Mouse (Mus musculus): ENCODE measurements around the gene Hmgn1. TPM values are rescaled to one million over a fixed set of nuclear protein-coding genes. Genes with fewer than 3 reads are reported as not detected.
A peak's percentile ranks its signal among the peaks of the same experiment; 100 is the strongest.

The Hmgn1 gene
- 554 and 714 TPM in 2 replicates for polyA plus RNA-seq (2016; fragmentation: Nextera tagmentation; extraction: Ambion mirVana)

DNA sequence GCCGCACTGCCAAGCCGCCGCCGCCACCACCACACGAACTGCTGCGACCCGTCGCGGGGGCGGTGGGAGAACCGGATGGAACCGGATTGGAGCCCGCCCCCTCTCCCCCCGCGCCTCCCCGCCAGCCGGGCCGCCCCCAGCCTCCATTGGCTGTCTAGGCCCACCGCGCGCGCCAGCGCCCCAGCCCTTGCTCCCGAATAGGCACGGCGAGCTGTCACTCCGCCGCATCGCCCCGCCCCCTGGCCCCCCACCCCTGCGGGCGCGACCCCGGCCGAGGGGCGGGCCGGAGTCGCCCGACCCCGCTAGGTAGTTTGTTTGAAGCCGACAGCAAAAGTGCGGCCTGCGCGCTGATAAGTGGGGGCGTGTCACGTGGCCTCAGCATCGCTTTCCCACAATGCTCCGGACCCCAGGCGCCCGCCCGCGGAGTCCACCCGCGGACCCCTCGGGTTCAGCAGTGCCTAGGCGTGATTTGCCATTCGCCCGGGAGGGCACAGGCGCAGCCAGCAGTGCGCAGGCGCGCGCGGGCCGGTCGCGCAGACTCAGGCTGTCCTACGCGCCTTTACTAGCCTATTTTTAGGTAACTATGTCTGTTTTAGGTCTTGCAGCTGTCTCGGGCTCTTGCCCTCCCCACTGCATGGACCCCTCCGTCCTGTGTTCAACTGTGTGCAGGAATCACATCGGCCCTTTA lies at the start of gene Hmgn1:
TSS of gene Hmgn1 (minus strand) at position 73 of the 688 bp plus-strand sequence.
- Histone ChIP-seq H3K27me3 (ENCODE audit: insufficient read depth, poor library complexity, severe bottlenecking) (no peaks in the 10 kb centered on the region), H3K9me3 (no peaks in the 10 kb centered on the region), H3K4me3 (peak within 1 kb of the TSS; percentile 97), H3K36me3 (peaks cover 41% of the 10 kb centered on the region), H3K27ac (peak within 1 kb of the TSS; percentile 100), H3K4me1 (peaks cover 20% of the 10 kb centered on the region)
- peak; percentile 99 for DNase-seq (ENCODE audit: low spot score)
- under 1% methylated on average over 65 of the region's 72 CpGs for WGBS

DNA sequence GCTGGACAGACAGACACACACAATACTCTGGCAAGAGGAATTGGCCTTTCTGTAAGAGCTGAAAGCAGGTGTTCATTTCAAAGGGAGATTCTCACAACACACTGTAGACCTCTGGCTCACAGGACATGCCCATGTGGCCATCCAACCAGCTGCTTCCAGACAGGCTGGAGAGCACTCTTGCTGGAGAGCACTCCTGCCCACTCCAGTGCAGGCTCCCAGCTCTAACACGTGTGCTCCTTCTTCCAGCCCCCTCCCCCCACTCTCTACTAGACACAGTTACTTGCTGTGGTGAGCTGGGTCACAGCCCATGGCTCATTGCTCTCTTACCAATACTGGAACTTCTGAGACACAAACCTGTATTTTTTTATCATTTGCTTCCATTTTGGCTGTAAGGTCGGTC lies 47.9 kb upstream of the Hmgn1 start:
- H3K4me1 ChIP-seq = peaks cover 11% of the 10 kb centered on the region
- H3K27ac ChIP-seq = peak overlapping the region; percentile 44
- DNase-seq (ENCODE audit: low spot score) = no peak
- no peaks in the 10 kb centered on the region for H3K27me3 ChIP-seq (ENCODE audit: insufficient read depth, poor library complexity, severe bottlenecking)
- H3K9me3 ChIP-seq = no peaks in the 10 kb centered on the region
- no peak overlapping the region for H3K4me3 ChIP-seq
- no peaks in the 10 kb centered on the region for H3K36me3 ChIP-seq
- 46% methylated on average over 2 of the region's 2 CpGs for WGBS

DNA sequence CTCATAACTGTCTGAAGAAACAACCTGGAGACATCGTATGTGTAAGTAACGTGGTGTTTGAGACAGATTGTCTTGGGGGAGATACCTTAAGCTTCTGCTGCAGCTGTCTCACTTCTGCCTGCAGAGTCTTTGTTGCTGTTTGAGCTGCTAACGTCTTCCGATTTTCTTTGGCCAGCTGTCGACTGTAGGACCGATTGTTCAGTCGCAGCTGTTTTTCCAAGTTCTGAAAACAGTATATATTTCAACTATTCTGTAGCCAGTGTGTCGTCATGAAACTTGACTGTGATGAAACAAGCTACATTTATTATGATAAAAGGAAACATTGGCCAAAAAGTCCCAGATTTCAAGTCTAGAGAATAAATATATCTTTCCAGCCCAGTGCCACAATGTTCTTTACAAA lies 46.1 kb upstream of the Hmgn1 start:
- Histone ChIP-seq H3K4me3 (no peak overlapping the region), H3K4me1 (peaks cover 11% of the 10 kb centered on the region)

DNA sequence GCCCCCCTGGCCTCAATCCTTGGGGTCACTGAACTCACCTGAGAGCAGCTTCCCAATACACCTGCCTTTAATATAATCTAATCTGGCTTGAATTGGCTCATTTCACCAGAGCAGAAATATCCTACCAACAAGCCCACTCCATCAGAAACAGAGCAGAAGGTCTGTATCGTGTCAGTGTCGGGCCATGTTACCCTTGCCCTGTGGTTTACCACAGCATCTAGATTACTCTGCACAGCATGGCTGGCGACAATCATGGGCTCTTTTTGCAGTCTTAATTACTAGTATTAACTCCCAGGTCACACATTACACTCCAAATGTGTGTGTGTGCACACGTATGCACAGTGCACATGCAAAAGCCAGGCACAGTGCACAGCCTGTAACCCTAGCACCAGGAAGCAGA lies 41.3 kb upstream of the Hmgn1 start:
- Histone ChIP-seq H3K4me1 (no peaks in the 10 kb centered on the region; the same call in 1 of the 2 replicates), H3K36me3 (0 out of 2 replicates have a peak, but pooled peaks cover 7% of the 10 kb centered on the region), H3K27ac (no peak overlapping the region), H3K9me3 (no peaks in the 10 kb centered on the region), H3K27me3 (ENCODE audit: insufficient read depth, poor library complexity, severe bottlenecking) (no peaks in the 10 kb centered on the region), H3K4me3 (no peak overlapping the region)
- 85% methylated on average over 4 of the region's 4 CpGs for WGBS
- no peak for DNase-seq (ENCODE audit: low spot score)

More for the DNA sequence above, 46.1 kb upstream of the Hmgn1 start:
- WGBS = 82% methylated on average over 8 of the region's 8 CpGs
- H3K36me3 ChIP-seq = no peaks in the 10 kb centered on the region
- H3K27me3 ChIP-seq (ENCODE audit: insufficient read depth, poor library complexity, severe bottlenecking) = no peaks in the 10 kb centered on the region
- no peaks in the 10 kb centered on the region for H3K9me3 ChIP-seq
- H3K27ac ChIP-seq = no peak overlapping the region
- DNase-seq (ENCODE audit: low spot score) = no peak

DNA sequence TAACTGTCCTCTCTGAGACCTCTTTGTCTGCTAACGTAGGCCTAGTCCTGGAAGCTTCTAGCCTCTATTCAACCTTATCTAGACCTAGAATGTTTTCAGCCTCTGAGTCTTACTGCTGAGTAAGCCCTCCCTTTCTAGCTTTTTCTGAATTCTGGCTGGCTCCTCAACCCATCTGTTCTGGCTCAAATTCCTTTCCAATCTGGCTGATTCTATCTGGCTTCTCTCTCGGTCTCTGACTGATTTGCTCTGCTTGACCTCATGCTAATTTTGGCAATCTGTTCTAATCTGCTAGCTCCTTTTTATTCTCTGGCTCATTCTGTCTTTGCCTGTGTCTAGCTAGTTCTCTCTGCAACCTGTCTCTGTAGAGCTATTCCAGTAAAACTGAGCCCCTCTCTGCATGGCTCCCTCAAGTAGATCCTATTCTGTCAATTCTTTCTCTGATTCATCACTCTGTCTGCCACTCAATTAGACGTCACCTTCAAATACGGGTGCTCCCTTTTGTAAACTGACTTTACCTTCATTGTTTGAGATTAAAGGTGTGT lies 38.3 kb upstream of the Hmgn1 start:
- H3K4me3 ChIP-seq = no peak overlapping the region
- H3K27me3 ChIP-seq (ENCODE audit: insufficient read depth, poor library complexity, severe bottlenecking) = no peaks in the 10 kb centered on the region
- H3K4me1 ChIP-seq = 0 out of 2 replicates have a peak, but pooled peaks cover 3% of the 10 kb centered on the region
- H3K9me3 ChIP-seq = no peaks in the 10 kb centered on the region
- 0 out of 2 replicates have a peak, but pooled peaks cover 7% of the 10 kb centered on the region for H3K36me3 ChIP-seq
- DNase-seq (ENCODE audit: low spot score) = no peak
- WGBS = 55% methylated on average over 4 of the region's 4 CpGs
- no peak overlapping the region for H3K27ac ChIP-seq

DNA sequence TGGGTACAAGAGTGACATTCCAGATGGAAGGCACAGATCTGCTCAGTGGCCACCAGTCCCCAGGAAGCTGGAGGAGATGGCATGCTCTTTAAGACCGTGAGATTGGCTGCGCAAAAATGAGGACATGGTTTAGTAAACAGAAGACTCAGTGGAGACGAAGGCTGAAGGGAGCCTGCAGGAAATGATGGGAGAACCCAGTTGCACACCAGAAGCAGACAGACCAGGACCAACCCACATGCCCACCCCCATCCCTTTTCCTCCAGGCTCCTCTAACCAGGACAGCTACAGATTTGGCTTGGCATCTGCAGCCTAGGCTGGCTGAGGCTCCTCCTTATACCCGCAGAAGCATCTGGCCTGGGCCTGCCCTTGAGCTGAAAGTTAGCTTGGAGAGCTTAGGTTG lies 33.8 kb upstream of the Hmgn1 start:
- H3K27me3 ChIP-seq (ENCODE audit: insufficient read depth, poor library complexity, severe bottlenecking) = no peaks in the 10 kb centered on the region

DNA sequence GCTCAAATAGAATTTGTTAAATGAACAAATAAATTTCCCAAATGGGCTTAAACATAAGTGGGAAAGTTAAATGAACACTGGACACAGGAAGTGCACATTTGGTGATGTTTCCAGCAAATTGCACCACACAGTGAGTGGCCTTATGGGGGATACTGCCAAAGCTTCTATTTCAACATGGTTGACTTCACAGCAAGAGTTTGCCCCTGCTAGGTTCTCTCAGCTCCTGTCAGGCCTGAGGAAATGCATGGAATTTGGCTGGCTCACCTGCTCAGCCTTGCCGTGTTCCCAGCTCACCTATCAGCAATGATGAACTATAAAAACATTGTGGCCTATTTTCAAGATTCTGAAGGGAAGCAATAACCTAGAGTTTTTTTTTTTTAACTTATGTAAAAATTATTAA lies 33.4 kb upstream of the Hmgn1 start:
- Histone ChIP-seq H3K9me3 (no peaks in the 10 kb centered on the region), H3K36me3 (peaks cover 13% of the 10 kb centered on the region; the same call in 1 of the 2 replicates), H3K4me1 (peaks cover 25% of the 10 kb centered on the region), H3K27me3 (ENCODE audit: insufficient read depth, poor library complexity, severe bottlenecking) (no peaks in the 10 kb centered on the region), H3K27ac (no peak overlapping the region), H3K4me3 (no peak overlapping the region)
- 97% methylated on average over 1 of the region's 1 CpGs for whole genome bisulfite sequencing
- no peak for DNase-seq (ENCODE audit: low spot score)

More for the DNA sequence above, 33.8 kb upstream of the Hmgn1 start:
- Histone ChIP-seq H3K27ac (0 out of 2 replicates have a peak overlapping the region, but pooled peaks have one; percentile 6), H3K36me3 (peaks cover 15% of the 10 kb centered on the region; the same call in 1 of the 2 replicates), H3K9me3 (no peaks in the 10 kb centered on the region), H3K4me3 (no peak overlapping the region), H3K4me1 (peaks cover 25% of the 10 kb centered on the region)
- WGBS = 80% methylated on average over 4 of the region's 4 CpGs
- no peak for DNase-seq (ENCODE audit: low spot score)

DNA sequence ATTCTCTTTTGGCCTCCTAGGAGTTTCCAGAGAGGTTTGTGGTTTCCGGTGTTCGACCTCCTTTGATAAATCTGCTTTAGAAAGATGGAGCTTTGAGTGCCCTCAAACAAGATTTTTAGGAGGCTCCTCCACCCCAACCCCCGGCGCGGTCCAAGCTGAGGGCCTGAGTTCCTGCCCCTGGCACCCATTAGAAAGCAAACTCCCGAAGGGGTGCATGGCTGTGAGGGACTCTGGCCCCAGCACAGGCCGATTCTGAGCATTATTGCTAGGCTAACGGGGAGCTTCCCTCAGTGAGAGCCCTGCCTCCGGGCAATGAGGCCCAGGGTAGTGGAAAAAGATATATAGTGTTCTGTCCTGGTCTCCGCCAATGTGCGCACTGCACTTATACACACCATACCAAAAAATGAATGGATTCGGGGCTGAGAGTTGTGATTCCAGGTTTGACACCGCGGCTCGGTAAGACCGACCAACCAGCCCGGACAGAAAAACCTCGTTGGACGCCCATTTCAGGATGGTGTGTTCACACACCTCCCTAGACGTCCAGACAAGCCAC lies 32.3 kb upstream of the Hmgn1 start:
- Histone ChIP-seq H3K9me3 (no peaks in the 10 kb centered on the region), H3K4me3 (peak overlapping the region; percentile 80), H3K27ac (peak overlapping the region; percentile 99), H3K4me1 (peaks cover 25% of the 10 kb centered on the region), H3K36me3 (peaks cover 21% of the 10 kb centered on the region; the same call in 1 of the 2 replicates), H3K27me3 (ENCODE audit: insufficient read depth, poor library complexity, severe bottlenecking) (no peaks in the 10 kb centered on the region)
- 82% methylated on average over 20 of the region's 20 CpGs for WGBS
- DNase-seq (ENCODE audit: low spot score) = peak; percentile 73

DNA sequence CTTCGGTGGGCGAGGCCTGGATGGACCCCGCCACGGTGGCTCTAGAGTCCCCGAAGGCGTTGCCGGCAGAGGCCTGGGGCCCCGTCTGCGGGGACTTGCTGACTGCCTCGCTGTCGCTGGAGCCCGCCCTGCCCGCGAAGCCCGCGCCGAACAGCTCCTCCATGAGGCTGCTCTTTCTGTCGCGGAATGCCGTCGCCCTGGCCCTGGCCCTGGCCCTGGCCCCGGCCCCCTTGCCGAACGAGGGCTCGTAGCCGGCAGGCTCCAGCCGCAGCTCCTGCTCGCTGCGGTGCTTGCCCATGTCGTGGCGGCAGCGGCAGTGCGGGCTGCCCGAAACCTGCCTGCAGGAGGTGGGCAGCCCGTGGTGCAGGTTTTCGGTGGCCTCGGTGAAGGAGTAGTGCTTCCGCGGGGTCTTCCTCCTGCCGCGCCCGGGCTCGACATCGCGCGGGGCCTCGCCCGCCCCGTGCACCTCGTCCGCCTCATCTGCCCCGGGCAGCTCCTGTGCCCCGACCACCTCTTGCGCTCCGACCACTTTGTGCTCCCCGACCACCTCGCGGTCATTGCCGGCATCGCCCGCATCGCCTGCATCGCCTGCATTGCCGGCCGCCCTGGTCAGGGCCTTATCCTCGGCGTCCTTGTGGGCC lies 31.7 kb upstream of the Hmgn1 start:
- under 1% methylated on average over 67 of the region's 67 CpGs for WGBS
- Histone ChIP-seq H3K4me1 (peaks cover 25% of the 10 kb centered on the region), H3K27ac (peak overlapping the region; percentile 99), H3K36me3 (peaks cover 21% of the 10 kb centered on the region; the same call in 1 of the 2 replicates), H3K4me3 (peak overlapping the region; percentile 80), H3K9me3 (no peaks in the 10 kb centered on the region), H3K27me3 (ENCODE audit: insufficient read depth, poor library complexity, severe bottlenecking) (no peaks in the 10 kb centered on the region)
- DNase-seq (ENCODE audit: low spot score) = peak; percentile 91

DNA sequence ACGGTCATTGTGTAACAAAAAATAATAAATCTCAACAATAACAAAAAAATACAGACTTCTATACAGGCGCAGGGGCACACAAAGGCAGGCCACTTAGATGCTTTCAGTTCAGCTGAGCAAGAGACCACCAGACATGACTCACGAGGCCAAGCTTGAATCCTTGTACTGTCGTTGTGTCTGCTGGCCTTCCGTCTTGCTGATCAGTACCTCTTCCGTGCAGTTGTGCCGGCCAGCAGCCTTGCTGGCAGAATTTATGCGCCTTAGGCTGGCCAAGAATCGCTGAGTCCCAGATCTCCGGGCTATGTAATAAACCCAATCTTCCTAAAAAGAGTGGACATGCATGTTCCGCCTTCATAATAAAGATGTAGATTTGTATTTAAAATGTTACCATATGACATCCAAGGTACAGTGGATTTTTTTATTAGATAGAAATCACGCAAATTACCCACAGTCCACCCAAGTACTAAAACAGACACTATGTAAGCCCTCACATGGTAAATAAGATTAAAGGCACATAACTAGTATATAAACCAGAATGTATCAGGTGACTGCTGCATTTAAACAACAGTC lies 31.1 kb upstream of the Hmgn1 start:
- Histone ChIP-seq H3K4me1 (peaks cover 25% of the 10 kb centered on the region), H3K27ac (peak overlapping the region; percentile 99)

DNA sequence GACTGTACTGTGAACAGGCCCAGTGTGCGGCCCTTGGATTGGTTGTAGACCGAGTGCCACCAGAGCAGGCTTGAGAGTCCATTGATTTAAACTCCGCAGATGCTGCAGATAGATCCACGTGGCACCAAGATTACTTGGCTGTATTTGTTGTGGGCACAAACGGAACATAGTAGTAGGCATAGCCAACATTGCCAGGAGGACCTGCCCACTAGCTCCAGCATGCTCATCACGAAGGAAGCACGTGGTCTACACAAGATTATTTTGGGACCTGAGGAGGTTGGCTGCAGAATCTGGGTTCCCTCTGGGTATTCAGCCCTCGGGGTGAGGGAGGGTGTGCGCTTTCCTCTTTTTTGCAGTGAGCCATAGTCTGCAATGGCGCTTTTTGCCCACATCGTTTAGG lies 29.6 kb upstream of the Hmgn1 start:
- no peaks in the 10 kb centered on the region for H3K9me3 ChIP-seq
- H3K36me3 ChIP-seq = peaks cover 41% of the 10 kb centered on the region
- no peak for DNase-seq (ENCODE audit: low spot score)
- no peaks in the 10 kb centered on the region for H3K27me3 ChIP-seq (ENCODE audit: insufficient read depth, poor library complexity, severe bottlenecking)
- H3K27ac ChIP-seq = no peak overlapping the region
- peaks cover 25% of the 10 kb centered on the region for H3K4me1 ChIP-seq
- H3K4me3 ChIP-seq = no peak overlapping the region
- WGBS = 91% methylated on average over 11 of the region's 11 CpGs

More for the DNA sequence above, 31.1 kb upstream of the Hmgn1 start:
- Histone ChIP-seq H3K9me3 (no peaks in the 10 kb centered on the region), H3K27me3 (ENCODE audit: insufficient read depth, poor library complexity, severe bottlenecking) (no peaks in the 10 kb centered on the region), H3K36me3 (peaks cover 28% of the 10 kb centered on the region), H3K4me3 (peak overlapping the region; percentile 80)
- WGBS = 57% methylated on average over 12 of the region's 12 CpGs
- no peak for DNase-seq (ENCODE audit: low spot score)

DNA sequence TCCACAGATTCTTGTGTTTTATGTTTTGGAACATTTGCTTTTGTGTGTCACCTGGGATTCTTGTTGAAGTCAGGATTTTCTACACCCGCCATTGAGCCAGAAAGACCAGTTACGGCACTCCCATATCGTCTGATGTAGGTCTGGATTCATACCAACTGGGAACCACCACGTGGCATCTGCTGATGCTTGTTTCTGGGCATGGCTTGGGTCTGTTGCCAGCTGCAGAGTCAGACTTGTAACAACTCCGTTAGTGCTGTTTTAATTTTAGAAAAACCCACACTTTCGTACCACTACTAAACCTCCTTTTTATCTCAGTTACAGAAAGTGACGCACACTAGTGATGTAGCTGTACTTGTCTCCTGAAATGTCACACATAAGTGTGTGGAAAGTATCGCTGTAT lies 28.5 kb upstream of the Hmgn1 start:
- no peaks in the 10 kb centered on the region for H3K9me3 ChIP-seq
- peaks cover 29% of the 10 kb centered on the region for H3K4me1 ChIP-seq
- H3K27ac ChIP-seq = no peak overlapping the region
- H3K27me3 ChIP-seq (ENCODE audit: insufficient read depth, poor library complexity, severe bottlenecking) = no peaks in the 10 kb centered on the region
- H3K36me3 ChIP-seq = peaks cover 43% of the 10 kb centered on the region
- H3K4me3 ChIP-seq = no peak overlapping the region
- no peak for DNase-seq (ENCODE audit: low spot score)
- 89% methylated on average over 8 of the region's 8 CpGs for whole genome bisulfite sequencing
